Mouse (Mus musculus): ENCODE measurements around the gene AI467606.

- TF ChIP-seq CTCF (IDR thresholded peaks at IDR 0.05; ENCODE audit: insufficient read depth, low read length) (no peak), POLR2A (IDR thresholded peaks at IDR 0.05; ENCODE audit: borderline replicate concordance, extremely low read depth, low read depth, low read length) (no peak)
Observed at GRCm38 (mm10) chr7:127113614-127114259, 22.6 kb downstream of the AI467606 start.
